Mouse (Mus musculus) adrenal gland, adult 8-10 months (tissue): ENCODE data around the gene Tinag. TPM values are rescaled to one million over a fixed set of nuclear protein-coding genes. Genes with fewer than 3 reads are reported as not detected.
"Not testable (repeated sequence)": the region's sequence is repeated elsewhere in the genome, so short reads cannot be mapped to it uniquely, and the experiment has no call there.

ENCODE experiments used
- DNase-seq: peaks from one replicate; pipeline ENCODE4 v3.0.0; 2022
- total RNA-seq, 4 experiments: library from RNA; stranded (reverse); gene quantifications; 2 replicates each; pipeline ENCODE4 v1.2.4; 2022

The Tinag gene
- total RNA-seq: under 1 TPM in 1 of 4 experiments, not detected in 3; 0.23 TPM

DNA sequence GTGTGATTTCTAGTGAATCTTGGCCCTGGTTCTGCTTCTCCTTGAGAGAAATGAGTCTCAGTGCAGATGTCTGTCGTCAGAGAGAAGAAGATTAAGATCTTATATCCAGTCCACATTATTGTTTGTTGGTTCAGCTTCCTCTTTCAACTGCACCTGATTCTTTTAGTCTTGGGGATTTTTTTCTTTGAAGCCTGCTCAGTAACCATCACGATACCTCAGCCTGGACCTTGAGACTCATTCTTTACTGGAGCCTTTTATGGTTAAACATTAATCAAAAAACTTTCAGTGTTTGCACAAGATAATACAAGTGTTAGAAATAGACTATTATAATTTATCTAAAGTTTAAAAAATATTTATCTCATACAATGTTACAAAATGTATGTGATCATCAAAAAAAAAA is at the start of gene Tinag:
Tinag (minus strand) TSS at position 210 of the 400 bp plus-strand sequence.
- DNase-seq: no peak

DNA sequence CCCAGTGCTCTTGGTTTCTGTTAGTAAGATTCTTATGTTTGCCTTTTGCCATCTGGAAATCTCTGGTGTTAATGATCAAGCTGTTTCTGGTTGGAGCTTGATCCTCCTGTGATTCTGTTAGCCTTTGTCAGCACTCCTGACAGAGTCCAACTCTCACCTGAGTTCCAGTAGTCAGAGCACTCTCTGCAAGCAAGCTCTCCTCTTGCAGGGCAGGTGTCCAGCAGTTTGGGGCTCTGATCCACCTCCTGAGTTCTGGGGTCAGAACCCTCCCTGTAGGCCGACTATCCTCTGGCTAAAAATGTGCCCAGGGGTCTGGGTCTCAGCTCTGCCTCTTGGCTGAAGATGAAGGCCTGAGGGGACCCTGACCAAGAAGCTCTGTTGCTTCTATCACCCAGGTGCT is 37.6 kb upstream of the Tinag start:
- not testable (repeated sequence) for DNase-seq

DNA sequence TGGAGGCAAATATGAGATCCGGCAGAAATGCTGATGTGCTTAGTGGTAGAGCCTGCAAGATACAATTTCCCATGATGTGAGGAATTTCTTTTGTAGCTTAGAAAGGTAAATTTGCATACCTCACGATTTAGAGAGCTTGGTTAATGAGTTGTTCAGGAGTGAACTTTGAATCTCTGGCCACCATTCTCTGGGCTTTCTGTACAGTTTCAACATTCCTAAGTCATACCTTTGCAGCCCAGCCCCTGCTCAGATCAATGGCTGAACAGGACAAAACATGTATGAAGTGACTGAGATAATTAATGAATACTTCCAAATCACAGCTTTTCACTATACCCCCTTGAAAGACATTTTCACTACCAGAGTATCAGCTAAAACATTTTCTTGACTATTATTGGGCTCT is 26.1 kb upstream of the Tinag start:
- DNase-seq: no peak

DNA sequence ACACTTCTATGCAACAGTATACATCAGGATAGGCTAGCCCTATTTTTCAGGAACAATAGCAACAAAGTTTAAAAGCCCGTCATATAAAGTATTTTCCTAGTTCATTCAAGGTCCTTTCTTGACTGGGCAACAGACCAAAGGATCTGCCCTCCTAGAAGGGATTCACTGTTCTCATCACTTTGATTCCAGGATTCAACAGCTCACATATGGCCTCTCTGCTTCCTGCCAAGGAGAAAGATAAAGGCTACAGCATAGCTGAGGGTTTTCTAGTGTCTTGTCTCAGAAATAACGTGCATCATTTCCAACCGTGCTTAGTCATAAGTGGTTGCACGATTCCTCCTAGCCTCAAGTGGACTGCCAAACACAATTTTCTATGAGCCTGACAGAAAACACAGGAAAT is 11.0 kb upstream of the Tinag start:
- DNase-seq: no peak

DNA sequence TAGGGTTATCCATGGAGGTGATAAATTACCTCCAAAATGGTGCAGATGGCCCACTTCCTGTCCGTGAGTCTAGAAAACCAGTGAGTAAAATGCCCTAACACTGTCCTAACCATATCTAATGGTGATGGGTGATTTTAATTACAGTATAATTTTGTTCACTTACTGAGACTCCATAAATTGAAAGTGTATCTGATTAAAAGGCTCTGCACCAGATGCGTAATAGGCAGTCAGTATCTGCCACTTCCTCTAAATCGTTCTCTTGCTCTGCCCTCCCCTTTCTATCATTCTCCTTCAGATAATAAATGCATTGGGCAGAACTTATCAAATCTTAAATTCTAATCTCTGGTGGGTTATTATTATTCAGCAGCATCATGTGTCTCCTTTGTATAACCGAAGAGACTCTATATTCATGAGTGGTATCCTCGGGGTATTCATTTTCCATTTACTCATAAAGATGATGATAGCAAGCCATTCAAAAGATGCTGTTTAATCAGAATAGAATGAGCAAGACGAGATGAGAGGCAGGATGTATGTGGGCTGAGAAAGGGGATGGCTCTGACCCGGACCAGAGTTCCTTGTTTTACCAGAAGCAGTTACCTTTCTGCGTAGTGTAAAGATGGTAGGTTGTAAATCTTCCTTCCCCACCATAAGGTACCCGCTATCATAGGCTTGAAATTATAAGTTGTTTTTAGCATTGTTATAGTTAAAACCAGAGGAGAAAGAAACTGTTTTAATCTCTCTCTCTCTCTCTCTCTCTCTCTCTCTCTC is 9.0 kb upstream of the Tinag start:
- DNase-seq: no peak

DNA sequence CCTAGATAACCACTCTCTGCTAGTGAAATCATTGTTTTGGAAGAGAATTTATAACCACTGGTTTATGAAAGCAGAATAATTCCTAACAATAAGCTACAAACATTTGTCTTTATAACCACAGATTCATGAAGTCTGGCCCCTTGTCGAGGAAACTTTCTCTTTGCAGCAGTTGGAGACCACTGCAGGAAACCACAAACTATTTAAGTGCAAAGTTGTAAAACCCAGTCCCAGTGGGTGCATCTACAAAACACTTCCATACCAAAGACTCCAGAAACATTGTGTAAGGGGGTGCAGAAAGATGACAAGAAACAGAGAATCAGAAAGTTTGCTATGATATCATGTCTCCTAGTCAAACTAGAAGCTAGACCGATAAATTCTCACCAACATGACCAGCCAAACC is 5.8 kb upstream of the Tinag start:
- no peak for DNase-seq

DNA sequence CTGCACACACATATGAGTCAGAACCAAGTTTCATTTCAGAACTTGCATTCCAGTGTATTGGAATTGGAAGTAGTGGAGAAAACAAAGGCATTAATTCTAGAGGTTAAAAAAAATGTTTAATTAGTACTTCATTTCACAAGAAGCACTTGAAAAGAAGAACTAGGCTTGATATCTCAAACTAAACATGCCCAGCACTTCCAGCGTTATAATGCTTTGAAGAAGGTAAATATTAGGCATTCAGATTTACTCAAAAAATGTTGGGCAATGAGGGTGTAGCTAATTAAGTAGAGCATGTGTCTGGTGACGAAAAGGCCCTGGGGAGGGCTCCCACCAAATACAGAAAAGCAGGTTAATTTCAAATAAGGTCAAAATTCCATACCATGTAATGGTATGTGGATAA is 4.1 kb upstream of the Tinag start:
- DNase-seq: no peak

DNA sequence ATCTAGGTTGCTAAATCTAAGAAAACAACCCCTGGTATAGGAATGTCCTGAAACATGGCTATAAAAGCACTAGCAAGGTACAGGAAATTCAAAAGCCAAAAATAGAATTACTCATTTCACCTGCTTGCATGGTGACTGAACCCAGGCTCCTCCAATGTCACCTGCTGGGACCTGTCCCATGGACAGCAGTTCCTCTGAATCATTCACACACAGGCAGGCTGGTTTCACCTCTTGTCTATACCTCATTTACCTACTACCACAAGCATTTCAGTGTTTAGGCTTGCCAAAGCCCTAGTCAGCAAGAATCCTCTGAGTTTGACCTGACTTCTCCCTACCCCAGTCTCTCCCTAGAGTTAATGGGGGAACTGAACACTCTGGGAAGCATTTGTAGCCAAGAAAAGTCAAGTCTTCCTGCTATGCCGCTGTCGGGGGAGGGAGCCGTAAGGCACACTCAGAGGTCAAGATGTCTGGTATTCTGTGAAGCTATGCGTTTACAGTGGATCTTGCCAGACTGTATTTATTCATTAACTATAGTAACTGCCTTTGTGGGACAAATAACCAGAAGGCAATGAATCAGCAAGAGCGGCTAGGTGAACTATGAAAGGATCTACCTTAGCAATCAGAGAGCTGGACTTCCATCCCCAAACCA is 597 bp upstream of the Tinag start:
- no peak for DNase-seq

DNA sequence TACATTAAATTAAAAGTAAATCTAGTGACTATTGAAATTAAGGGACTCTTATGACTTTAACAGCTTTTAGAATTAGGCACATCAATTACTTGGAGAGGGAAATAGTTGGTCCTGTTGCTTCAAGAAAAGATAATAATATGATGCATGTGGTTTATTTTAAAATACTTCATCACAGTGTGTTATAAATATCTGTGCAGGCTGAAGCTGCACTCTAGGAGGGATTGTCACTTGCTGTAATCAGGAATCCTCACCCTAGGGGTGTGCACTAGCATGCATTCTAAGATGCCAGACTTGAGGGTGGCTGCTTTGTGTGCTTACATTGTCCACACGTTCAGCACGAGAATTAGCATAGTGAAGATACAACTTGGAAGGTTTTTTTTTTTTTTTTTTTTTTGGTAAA is 10.2 kb downstream of the Tinag start:
- DNase-seq: no peak

DNA sequence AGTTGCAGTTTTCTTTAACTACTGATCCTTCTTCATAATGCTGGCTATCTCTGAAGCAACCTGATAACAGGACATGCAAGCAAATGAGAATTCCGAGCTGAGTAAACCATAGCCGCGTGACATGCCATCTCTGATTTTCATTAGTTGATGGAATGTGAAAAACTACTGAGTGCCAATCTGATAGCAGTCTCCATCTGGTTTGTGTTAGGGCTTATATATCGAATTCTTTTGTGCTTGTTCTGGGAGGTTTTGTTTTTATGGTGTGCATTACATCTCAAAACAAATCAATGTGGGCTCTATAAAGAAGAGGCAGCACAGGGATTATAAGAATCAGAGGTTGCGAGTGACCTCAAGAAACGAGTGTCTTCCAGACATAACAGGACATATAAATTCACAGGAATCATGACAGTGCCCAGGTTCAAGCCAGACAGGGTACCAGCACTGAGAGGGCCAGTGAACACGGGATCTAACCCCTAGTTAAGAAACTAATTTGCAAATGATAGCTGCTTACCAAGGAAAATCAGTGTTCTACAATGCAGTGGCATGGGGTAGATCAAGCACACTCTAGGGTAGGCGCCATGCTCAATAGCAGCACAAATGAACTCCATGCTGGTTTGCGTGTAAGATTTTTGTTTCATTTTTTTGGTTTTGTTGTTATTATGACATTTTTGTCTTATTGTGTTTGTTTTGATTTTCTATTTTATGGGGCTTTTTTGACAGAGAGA is 13.0 kb downstream of the Tinag start:
- DNase-seq: no peak

DNA sequence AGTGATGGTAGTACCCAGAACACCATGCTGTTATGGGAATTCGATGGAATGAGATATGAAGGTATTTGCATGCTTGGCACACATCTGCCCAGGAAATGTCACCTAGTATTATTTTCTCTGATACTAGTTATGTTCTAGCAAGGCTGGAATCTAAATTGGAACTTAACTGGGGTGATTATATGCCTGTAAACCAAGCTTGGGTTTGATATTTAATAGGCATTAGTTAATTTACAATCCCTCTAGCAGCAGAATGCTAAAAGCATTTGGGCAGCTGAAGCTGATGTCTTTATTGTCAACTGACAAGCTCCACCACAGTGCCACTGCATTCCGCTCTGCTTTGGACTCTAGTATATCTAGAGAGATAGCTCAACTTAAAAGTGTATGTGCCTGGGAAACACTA is 20.3 kb downstream of the Tinag start:
- DNase-seq: no peak

DNA sequence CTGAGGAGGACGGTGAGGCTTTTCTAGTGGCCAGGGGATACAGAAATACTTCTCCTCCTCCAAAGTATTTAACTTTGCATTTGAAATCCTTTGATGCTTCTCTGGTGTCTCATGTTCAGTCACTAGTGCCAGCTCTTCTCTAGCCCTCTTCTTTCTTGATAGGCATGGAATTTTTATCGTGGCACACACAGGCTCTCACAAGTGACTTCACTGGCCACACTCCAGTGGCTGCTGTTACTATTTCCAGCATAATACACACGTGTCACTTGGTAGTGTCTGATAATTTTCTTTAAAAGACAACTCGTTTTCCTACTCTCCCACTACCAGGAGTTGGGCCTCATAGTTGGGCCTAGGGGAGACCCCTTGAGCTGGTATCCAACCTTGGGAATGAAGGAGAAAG is 26.7 kb downstream of the Tinag start:
- DNase-seq: no peak

DNA sequence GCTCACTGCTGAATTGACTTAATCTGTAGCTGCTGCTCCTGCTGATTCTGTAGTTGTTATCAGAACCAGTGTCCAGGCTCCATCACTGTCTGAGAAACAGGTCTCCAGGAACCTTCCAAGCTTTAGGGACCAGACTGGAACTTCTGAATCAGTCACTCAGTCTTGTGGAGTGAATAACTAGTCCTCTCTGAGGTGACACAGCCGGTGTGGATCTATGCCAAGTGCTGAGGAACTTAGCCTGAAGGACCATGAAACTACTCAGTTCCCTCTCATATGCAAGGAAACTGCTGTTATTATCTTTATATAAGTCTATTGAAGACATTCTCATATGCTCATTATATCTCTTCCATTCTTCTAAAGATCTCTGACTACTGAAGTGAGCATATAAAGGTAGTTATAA is 49.6 kb downstream of the Tinag start:
- DNase-seq: no peak

DNA sequence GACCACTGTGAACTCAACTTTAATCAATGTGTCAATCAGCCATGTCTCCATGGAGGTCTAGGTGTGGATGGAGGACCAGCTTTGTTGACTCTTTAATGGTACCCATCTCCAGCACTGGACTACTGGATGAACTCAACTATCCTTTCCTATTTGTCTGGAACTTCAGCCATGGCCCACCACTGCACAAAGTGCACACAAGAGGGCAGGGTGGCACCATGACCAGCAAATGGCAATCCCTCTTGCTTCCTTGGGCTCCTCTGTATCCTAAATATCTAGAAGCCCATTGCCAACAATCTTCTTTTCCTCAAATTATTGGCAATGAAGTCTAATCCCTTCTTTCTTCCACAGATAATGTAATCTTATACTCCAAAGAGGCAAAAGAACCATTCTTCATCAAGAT is 55.6 kb downstream of the Tinag start:
- no peak for DNase-seq

DNA sequence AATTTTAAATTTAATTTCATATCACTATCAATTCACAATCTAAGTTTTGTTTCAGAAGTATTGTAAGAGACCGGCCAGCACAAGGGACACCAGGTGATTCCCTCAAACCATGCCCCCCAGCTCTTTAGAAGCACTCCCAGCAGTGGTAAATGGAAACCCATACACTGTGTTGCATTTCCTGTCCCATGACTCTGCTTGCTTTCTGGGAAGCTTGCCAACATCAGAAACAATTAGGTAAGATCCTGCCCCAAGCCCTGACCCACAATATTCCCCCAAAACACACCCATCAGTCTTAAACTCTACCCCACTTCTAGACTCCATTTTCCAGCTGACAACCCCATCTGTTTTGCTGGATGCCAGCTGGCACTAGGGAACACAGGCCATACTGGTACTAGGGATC is 110.8 kb downstream of the Tinag start:
- no peak for DNase-seq

DNA sequence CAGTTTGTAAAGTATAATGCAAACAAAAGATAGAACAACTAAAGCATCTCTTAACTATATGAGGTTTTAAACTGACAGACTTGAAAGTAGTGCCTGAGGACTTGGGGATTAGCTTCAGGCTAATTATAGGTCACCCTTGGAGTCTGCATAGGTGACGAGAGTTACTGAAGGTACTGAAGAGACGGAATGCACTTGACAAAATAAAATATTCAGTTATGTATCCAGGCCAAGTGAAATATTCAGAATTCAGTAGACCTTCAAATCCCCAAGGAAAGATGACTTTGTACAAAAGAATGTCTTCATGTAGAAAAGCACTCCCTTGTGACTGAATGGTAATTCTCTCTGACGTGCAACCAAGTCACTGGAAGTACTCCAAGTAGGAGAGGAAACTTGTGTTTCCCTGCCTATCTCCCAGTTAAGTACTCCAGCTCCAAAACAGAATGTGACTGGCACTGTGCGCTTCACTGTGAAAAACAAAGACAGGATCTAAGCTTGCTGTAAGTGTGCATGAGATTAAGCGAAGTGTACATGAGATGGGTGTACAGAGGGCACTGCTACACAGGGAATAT is 130.4 kb downstream of the Tinag start:
- no peak for DNase-seq
